Mouse (Mus musculus) embryo, embryonic 10.5 days (tissue): ENCODE results near the gene 1700018B08Rik.
A peak's percentile ranks its signal among the peaks of the same experiment; 100 is the strongest.

Experiments used
- DNase-seq: peaks from one replicate; pipeline ENCODE4 v3.0.0-alpha.2; 2015; ENCODE audit warnings: low spot score

Gene 1700018B08Rik

GRCm38 (mm10) chr8:121544276-121544785, at the start of gene 1700018B08Rik:
Gene 1700018B08Rik, minus strand, starts transcription at chr8:121544320.
- DNase-seq: no peak

GRCm38 (mm10) chr8:121593293-121593692, 49.2 kb upstream of the 1700018B08Rik start:
- no peak for DNase-seq

GRCm38 (mm10) chr8:121591178-121592066, 47.3 kb upstream of the 1700018B08Rik start:
- DNase-seq: peak; percentile 64

GRCm38 (mm10) chr8:121590203-121591177, 46.4 kb upstream of the 1700018B08Rik start, which contains the start of gene Map1lc3b:
Gene Map1lc3b, plus strand, starts transcription at chr8:121590361.
- peak; percentile 96 for DNase-seq

GRCm38 (mm10) chr8:121589205-121589726, 45.1 kb upstream of the 1700018B08Rik start:
- no peak for DNase-seq

- DNase-seq: no peak
Observed at GRCm38 (mm10) chr8:121588750-121589149, 44.6 kb upstream of the 1700018B08Rik start.

GRCm38 (mm10) chr8:121585159-121585825, 41.2 kb upstream of the 1700018B08Rik start:
- DNase-seq: peak; percentile 98

- no peak for DNase-seq
Observed at GRCm38 (mm10) chr8:121584730-121585129, 40.6 kb upstream of the 1700018B08Rik start.

GRCm38 (mm10) chr8:121583653-121584052, 39.5 kb upstream of the 1700018B08Rik start:
- no peak for DNase-seq

GRCm38 (mm10) chr8:121580465-121580864, 36.3 kb upstream of the 1700018B08Rik start:
- no peak for DNase-seq

- DNase-seq: peak; percentile 97
Observed at GRCm38 (mm10) chr8:121578676-121579451, 34.7 kb upstream of the 1700018B08Rik start, which contains the start of gene Fbxo31. Gene Fbxo31, minus strand, starts transcription at chr8:121578806.

- DNase-seq: peak; percentile 46
Observed at GRCm38 (mm10) chr8:121577751-121578675, 33.9 kb upstream of the 1700018B08Rik start.

- no peak for DNase-seq
Observed at GRCm38 (mm10) chr8:121575661-121576060, 31.5 kb upstream of the 1700018B08Rik start.

GRCm38 (mm10) chr8:121573275-121573674, 29.2 kb upstream of the 1700018B08Rik start:
- DNase-seq: no peak

- no peak for DNase-seq
Observed at GRCm38 (mm10) chr8:121572121-121572520, 28.0 kb upstream of the 1700018B08Rik start.

GRCm38 (mm10) chr8:121570801-121571200, 26.7 kb upstream of the 1700018B08Rik start:
- DNase-seq: no peak

GRCm38 (mm10) chr8:121570335-121570734, 26.2 kb upstream of the 1700018B08Rik start:
- DNase-seq: no peak

- DNase-seq: no peak
Observed at GRCm38 (mm10) chr8:121568321-121568720, 24.2 kb upstream of the 1700018B08Rik start.

- DNase-seq: no peak
Observed at GRCm38 (mm10) chr8:121563701-121564100, 19.6 kb upstream of the 1700018B08Rik start.
